Mouse (Mus musculus) embryonic facial prominence, embryonic 11.5 days (tissue): ENCODE results near the gene Lctl. TPM values are rescaled to one million over a fixed set of nuclear protein-coding genes. Genes with fewer than 3 reads are reported as not detected.

Source experiments
- ATAC-seq: fragments of 200-750 bp; cut with Nextera tagmentation; replicated peaks from 2 replicates; pipeline ENCODE4 v1.8.0; 2017; ENCODE audit warnings: low read depth; ENCODE audit not compliant: insufficient number of reproducible peaks, low FRiP score, low TSS enrichment
- DNase-seq: peaks from one replicate; pipeline ENCODE4 v3.0.0-alpha.2; 2015; ENCODE audit warnings: low spot score
- H3K27ac ChIP-seq: fragments of 300-500 bp; sonication (generic); replicated peaks from 2 replicates; pipeline ENCODE4 v1.5.1; 2014; ENCODE audit warnings: mild to moderate bottlenecking, low read depth, low read length, control low read depth
- H3K27me3 ChIP-seq: fragments of 300-500 bp; sonication (generic); 2 replicates; pipeline ENCODE4 v1.6.1; 2014; ENCODE audit warnings: mild to moderate bottlenecking, low read length, moderate library complexity, mixed read lengths; ENCODE audit not compliant: control insufficient read depth, insufficient read depth
- H3K36me3 ChIP-seq: fragments of 300-500 bp; sonication (generic); replicated peaks from 2 replicates; pipeline ENCODE4 v1.6.1; 2014; ENCODE audit warnings: low read depth, mild to moderate bottlenecking, low read length, moderate library complexity, mixed read lengths; ENCODE audit not compliant: control insufficient read depth, insufficient read depth
- H3K4me1 ChIP-seq: fragments of 300-500 bp; sonication (generic); 2 replicates; pipeline ENCODE4 v1.6.1; 2014; ENCODE audit warnings: low read length, mixed read lengths; ENCODE audit not compliant: control insufficient read depth, insufficient read depth
- H3K4me2 ChIP-seq: fragments of 300-500 bp; sonication (generic); 2 replicates; pipeline ENCODE4 v1.6.1; 2014; ENCODE audit warnings: low read depth, mild to moderate bottlenecking, control low read depth, low read length, moderate library complexity
- H3K4me3 ChIP-seq: fragments of 300-500 bp; sonication (generic); 2 replicates; pipeline ENCODE4 v1.5.1; 2014; ENCODE audit warnings: low read depth, low read length, control low read depth
- H3K9ac ChIP-seq: fragments of 300-500 bp; sonication (generic); replicated peaks from 2 replicates; pipeline ENCODE4 v1.6.1; 2014; ENCODE audit warnings: mild to moderate bottlenecking, control low read depth, low read length
- H3K9me3 ChIP-seq: fragments of 300-500 bp; sonication (generic); replicated peaks from 2 replicates; pipeline ENCODE4 v1.6.1; 2016; ENCODE audit warnings: mild to moderate bottlenecking, low read length, inconsistent platforms, mixed read lengths; ENCODE audit not compliant: control insufficient read depth
- WGBS: fragments of 180-500 bp; shearing (Covaris S2); extraction: QIAGEN DNeasy Blood & Tissue Kit; methylation state at CpG from one replicate; pipeline ENCODE4 v1.1.7; 2014; 5-methylcytosine and 5-hydroxymethylcytosine counted together
- polyA plus RNA-seq: library from polyadenylated mRNA; unstranded; fragments of >200 nt; fragmentation: Nextera tagmentation; extraction: Ambion mirVana; gene quantifications from 2 replicates; pipeline ENCODE4 v1.2.1, GENCODE M21; 2014

Gene Lctl
- polyA plus RNA-seq, 1 experiment from 2014 or later: not detected

DNA sequence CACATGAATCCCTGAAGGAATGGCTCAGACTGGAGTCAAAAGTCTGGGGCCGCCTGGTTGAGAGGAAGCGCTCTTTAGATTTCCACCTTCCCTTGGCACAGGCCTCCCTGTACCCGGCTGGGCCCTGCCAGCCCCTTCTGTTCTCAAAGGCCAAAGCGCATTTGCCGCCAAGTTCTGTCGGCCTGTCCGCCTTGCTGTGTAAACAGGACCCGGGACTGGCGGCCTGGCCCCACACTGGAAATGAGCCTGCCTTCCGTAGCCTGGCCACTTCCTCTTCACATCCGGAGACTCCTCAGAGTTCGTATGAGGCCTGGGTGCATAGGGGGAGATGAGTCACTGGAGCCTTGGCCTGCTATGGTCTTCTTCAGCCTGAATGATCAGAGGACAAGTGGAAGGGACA is 27.9 kb upstream of the Lctl start:
- Histone ChIP-seq H3K36me3 (no peaks in the 10 kb centered on the region), H3K4me3 (no peak overlapping the region), H3K9ac (no peak overlapping the region), H3K9me3 (no peaks in the 10 kb centered on the region), H3K4me2 (no peak overlapping the region), H3K4me1 (peaks cover 9% of the 10 kb centered on the region; the same call in 1 of the 2 replicates), H3K27me3 (no peaks in the 10 kb centered on the region), H3K27ac (no peak overlapping the region)
- ATAC-seq (no peak), DNase-seq (no peak)
- 68% methylated on average over 12 of the region's 12 CpGs for WGBS

DNA sequence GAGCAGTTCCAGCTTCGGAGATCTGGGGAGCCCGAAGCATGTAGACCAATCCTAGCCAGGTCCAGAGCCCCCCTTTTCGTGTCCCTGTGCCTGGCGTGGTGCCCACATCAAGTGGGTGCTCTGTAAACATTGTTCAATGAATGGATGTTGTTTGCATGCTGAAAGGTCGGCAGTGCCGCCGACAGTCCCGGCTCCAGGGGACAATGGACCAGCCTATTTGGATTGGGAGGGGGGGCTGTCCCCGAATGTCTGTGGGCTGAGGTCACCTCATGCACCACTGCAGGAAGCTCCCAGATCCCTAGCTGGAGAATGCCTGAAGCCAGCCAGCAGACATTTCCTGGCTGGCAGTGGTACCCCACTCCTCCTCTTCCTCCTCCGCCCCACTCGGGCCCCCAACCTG is 22.9 kb upstream of the Lctl start:
- Histone ChIP-seq H3K4me3 (no peak overlapping the region), H3K27ac (no peak overlapping the region), H3K4me2 (no peak overlapping the region), H3K9ac (no peak overlapping the region), H3K36me3 (no peaks in the 10 kb centered on the region), H3K9me3 (no peaks in the 10 kb centered on the region), H3K27me3 (no peaks in the 10 kb centered on the region), H3K4me1 (no peaks in the 10 kb centered on the region)
- ATAC-seq (no peak; the same call in 1 of the 2 replicates), DNase-seq (no peak)
- WGBS: 67% methylated on average over 11 of the region's 11 CpGs

GRCm38 (mm10) chr9:64098282-64098681 is 18.7 kb upstream of the Lctl start:
- Histone ChIP-seq H3K36me3 (no peaks in the 10 kb centered on the region), H3K27me3 (no peaks in the 10 kb centered on the region), H3K4me3 (no peak overlapping the region), H3K27ac (no peak overlapping the region), H3K9ac (no peak overlapping the region), H3K4me1 (no peaks in the 10 kb centered on the region), H3K4me2 (no peak overlapping the region), H3K9me3 (no peaks in the 10 kb centered on the region)
- no peak for DNase-seq
- WGBS: 64% methylated on average over 4 of the region's 4 CpGs
- no peak for ATAC-seq

DNA sequence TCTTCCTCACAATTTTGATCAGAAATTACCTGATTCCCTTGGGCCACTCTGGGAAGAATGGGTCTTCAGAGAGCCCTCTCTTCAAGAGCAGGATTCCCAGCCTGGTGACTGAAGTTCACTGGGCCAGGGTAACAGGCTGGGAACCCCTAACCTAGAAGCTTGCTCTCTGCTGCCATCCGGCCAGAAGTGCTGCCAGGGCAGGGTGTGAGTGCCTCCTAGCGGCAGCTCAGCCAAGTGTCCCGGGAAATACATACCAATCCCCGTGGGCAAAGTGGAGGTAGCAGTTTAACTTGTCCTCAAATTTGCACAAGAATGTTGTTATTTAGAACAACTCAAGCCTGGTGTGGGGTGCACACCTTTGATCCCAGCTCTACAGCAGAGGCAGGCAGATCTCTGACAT is 16.5 kb upstream of the Lctl start:
- Histone ChIP-seq H3K4me3 (no peak overlapping the region), H3K27ac (no peak overlapping the region), H3K27me3 (no peaks in the 10 kb centered on the region), H3K9me3 (no peaks in the 10 kb centered on the region), H3K9ac (no peak overlapping the region), H3K4me2 (no peak overlapping the region), H3K36me3 (no peaks in the 10 kb centered on the region), H3K4me1 (no peaks in the 10 kb centered on the region)
- WGBS: under 1% methylated on average over 4 of the region's 4 CpGs
- ATAC-seq (no peak), DNase-seq (peak; percentile 80)

GRCm38 (mm10) chr9:64105301-64105700 is 11.6 kb upstream of the Lctl start:
- Histone ChIP-seq H3K4me1 (no peaks in the 10 kb centered on the region), H3K27ac (no peak overlapping the region), H3K4me3 (no peak overlapping the region), H3K9me3 (no peaks in the 10 kb centered on the region), H3K9ac (no peak overlapping the region), H3K27me3 (no peaks in the 10 kb centered on the region), H3K4me2 (no peak overlapping the region), H3K36me3 (no peaks in the 10 kb centered on the region)
- DNase-seq (no peak), ATAC-seq (no peak)
- WGBS: 77% methylated on average over 6 of the region's 6 CpGs

GRCm38 (mm10) chr9:64110502-64110901 is 6.4 kb upstream of the Lctl start:
- Histone ChIP-seq H3K4me3 (no peak overlapping the region), H3K4me2 (no peak overlapping the region), H3K27ac (no peak overlapping the region), H3K27me3 (no peaks in the 10 kb centered on the region), H3K9me3 (no peaks in the 10 kb centered on the region), H3K36me3 (no peaks in the 10 kb centered on the region), H3K4me1 (no peaks in the 10 kb centered on the region), H3K9ac (no peak overlapping the region)
- no peak for ATAC-seq
- WGBS: 96% methylated on average over 16 of the region's 16 CpGs
- DNase-seq: no peak

- Histone ChIP-seq H3K4me1 (no peaks in the 10 kb centered on the region), H3K27me3 (no peaks in the 10 kb centered on the region), H3K27ac (no peak overlapping the region), H3K9me3 (no peaks in the 10 kb centered on the region), H3K36me3 (no peaks in the 10 kb centered on the region), H3K4me2 (no peak overlapping the region), H3K9ac (no peak overlapping the region), H3K4me3 (no peak overlapping the region)
- 0 out of 2 replicates have a peak, but pooled peaks have one; percentile 14 for ATAC-seq
- peak; percentile 36 for DNase-seq
- WGBS: 62% methylated on average over 2 of the region's 2 CpGs
Observed at GRCm38 (mm10) chr9:64114646-64115045, 2.3 kb upstream of the Lctl start.

DNA sequence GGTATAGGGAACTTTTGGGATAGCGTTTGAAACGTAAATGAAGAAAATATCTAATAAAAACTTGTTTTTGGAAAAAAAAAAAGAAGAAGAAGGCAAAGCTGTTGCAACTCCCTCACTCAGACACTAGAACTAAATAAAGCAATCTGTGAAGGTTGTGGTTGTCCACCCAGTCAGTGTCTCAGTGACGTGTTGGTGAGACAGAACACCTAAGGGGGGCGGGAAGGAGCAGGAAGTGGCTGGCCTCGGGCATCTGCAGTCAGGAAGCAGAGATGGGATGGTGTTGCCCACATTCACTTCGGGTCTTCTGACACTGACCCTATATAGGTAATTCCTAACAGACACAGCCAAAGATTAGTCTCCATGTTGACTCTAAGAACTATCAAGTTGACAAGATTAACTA is 1.2 kb upstream of the Lctl start:
- Histone ChIP-seq H3K4me1 (no peaks in the 10 kb centered on the region), H3K27ac (no peak overlapping the region), H3K4me2 (no peak overlapping the region), H3K9me3 (no peaks in the 10 kb centered on the region), H3K36me3 (no peaks in the 10 kb centered on the region), H3K4me3 (no peak overlapping the region), H3K27me3 (no peaks in the 10 kb centered on the region), H3K9ac (no peak overlapping the region)
- 82% methylated on average over 6 of the region's 6 CpGs for WGBS
- DNase-seq (no peak), ATAC-seq (no peak)
